Mouse (Mus musculus) kidney, postnatal 0 days (tissue): Measurements from ENCODE around the gene 1700012B07Rik. TPM values are rescaled to one million over a fixed set of nuclear protein-coding genes. Genes with fewer than 3 reads are reported as not detected.

Source experiments
- ATAC-seq: fragments of 200-750 bp; cut with Nextera tagmentation; replicated peaks from 2 replicates; pipeline ENCODE4 v1.8.0; 2017; ENCODE audit warnings: low read depth, moderate number of reproducible peaks, moderate TSS enrichment, moderate library complexity; ENCODE audit not compliant: low FRiP score
- DNase-seq: peaks from one replicate; pipeline ENCODE4 v3.0.0-alpha.2; 2016; ENCODE audit warnings: low spot score
- H3K27ac ChIP-seq: fragments of 300-500 bp; sonication (generic); 2 replicates; pipeline ENCODE4 v1.5.1; 2014; ENCODE audit warnings: mild to moderate bottlenecking
- H3K27me3 ChIP-seq: fragments of 300-500 bp; sonication (generic); 2 replicates; pipeline ENCODE4 v1.6.1; 2014; ENCODE audit warnings: low read length, mixed read lengths; ENCODE audit not compliant: insufficient read depth
- H3K36me3 ChIP-seq: fragments of 300-500 bp; sonication (generic); 2 replicates; pipeline ENCODE4 v1.6.1; 2014; ENCODE audit warnings: low read length, mixed read lengths; ENCODE audit not compliant: insufficient read depth
- H3K4me1 ChIP-seq: fragments of 300-500 bp; sonication (generic); replicated peaks from 2 replicates; pipeline ENCODE4 v1.6.1; 2014; ENCODE audit warnings: antibody characterized with exemption, low read length, mixed read lengths; ENCODE audit not compliant: insufficient read depth
- H3K4me2 ChIP-seq: fragments of 300-500 bp; sonication (generic); 2 replicates; pipeline ENCODE4 v1.6.1; 2014; ENCODE audit warnings: mild to moderate bottlenecking, low read length, moderate library complexity, mixed read lengths
- H3K4me3 ChIP-seq: fragments of 300-500 bp; sonication (generic); replicated peaks from 2 replicates; pipeline ENCODE4 v1.5.1; 2014; ENCODE audit warnings: low read depth, low read length
- H3K9ac ChIP-seq: fragments of 300-500 bp; sonication (generic); 2 replicates; pipeline ENCODE4 v1.6.1; 2014; ENCODE audit warnings: low read depth, low read length
- H3K9me3 ChIP-seq: fragments of 300-500 bp; sonication (generic); replicated peaks from 2 replicates; pipeline ENCODE4 v1.6.1; 2016; ENCODE audit warnings: low read length, inconsistent platforms, mixed read lengths
- CTCF ChIP-seq: IDR thresholded peaks from 2 replicates; pipeline ENCODE4 v1.5.1; 2016; ENCODE audit warnings: antibody characterized with exemption, low read depth, mild to moderate bottlenecking, moderate library complexity
- WGBS: fragments of 180-500 bp; shearing (Covaris S2); extraction: QIAGEN DNeasy Blood & Tissue Kit; methylation state at CpG from one replicate; pipeline ENCODE4 v1.1.7; 2014; 5-methylcytosine and 5-hydroxymethylcytosine counted together
- polyA plus RNA-seq: library from polyadenylated mRNA; unstranded; fragments of >200 nt; fragmentation: Nextera tagmentation; extraction: Ambion mirVana; gene quantifications from 2 replicates; pipeline ENCODE4 v1.2.1, GENCODE M21; 2015

Gene 1700012B07Rik
- polyA plus RNA-seq, 1 experiment from 2014 or later = not detected

- ATAC-seq (no peak), DNase-seq (peak; percentile 81)
- Histone ChIP-seq H3K27ac (no peak overlapping the region), H3K4me3 (no peak overlapping the region), H3K4me1 (no peaks in the 10 kb centered on the region), H3K4me2 (peak overlapping the region; percentile 19; the same call in 1 of the 2 replicates), H3K9me3 (no peaks in the 10 kb centered on the region), H3K9ac (no peak overlapping the region), H3K27me3 (no peaks in the 10 kb centered on the region), H3K36me3 (no peaks in the 10 kb centered on the region)
- TF ChIP-seq CTCF = peak; percentile 64
- 48% methylated on average over 9 of the region's 9 CpGs for WGBS
Measured at GRCm38 (mm10) chr11:109873161-109873775, 45.4 kb upstream of the 1700012B07Rik start.

DNA sequence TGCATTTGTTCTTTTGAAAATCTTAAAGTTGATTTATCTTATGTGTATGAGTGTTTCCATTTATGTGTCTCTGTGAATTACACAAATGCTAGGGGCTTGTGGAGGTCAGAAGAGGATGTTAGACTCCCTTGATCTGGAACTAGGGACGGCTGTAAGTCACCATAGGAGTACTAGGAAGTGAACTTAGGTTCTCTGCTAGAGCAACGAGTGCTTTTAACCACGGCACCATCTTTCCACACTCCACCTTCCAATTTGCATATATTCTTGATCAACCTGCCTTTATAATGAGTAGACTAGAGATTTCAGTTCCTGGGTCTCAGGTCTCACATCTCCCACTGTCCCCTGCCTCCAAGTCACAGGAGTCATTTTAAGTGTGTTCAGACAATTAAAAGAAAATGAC lies 44.8 kb upstream of the 1700012B07Rik start:
- Histone ChIP-seq H3K9me3 (no peaks in the 10 kb centered on the region), H3K4me3 (no peak overlapping the region), H3K4me2 (no peak overlapping the region), H3K4me1 (no peaks in the 10 kb centered on the region), H3K27me3 (no peaks in the 10 kb centered on the region), H3K9ac (no peak overlapping the region), H3K36me3 (no peaks in the 10 kb centered on the region), H3K27ac (no peak overlapping the region)
- WGBS = 62% methylated on average over 3 of the region's 3 CpGs
- ATAC-seq (no peak), DNase-seq (no peak)
- TF ChIP-seq CTCF = no peak

DNA sequence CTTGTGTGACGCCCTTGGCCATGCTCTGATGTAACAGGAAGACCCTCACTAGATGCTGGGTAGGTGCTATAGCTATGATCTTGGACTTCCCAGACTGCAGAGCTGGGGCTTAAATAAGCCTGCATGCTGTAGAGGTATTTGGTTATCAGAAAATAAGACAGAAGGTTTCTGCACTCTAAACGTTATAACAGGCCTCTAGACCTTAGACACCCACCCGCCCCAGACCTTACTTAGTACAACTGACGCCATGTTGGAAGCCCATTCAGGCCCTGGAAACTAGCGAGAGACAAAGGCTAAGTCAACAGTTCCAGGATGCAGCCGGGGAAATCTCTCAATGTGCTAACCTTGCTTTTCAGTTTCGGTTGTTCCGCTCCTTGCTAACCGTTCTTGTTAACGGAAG lies 44.2 kb upstream of the 1700012B07Rik start:
- Histone ChIP-seq H3K4me3 (no peak overlapping the region), H3K4me1 (no peaks in the 10 kb centered on the region), H3K27ac (no peak overlapping the region), H3K27me3 (no peaks in the 10 kb centered on the region), H3K4me2 (no peak overlapping the region), H3K9ac (no peak overlapping the region), H3K9me3 (no peaks in the 10 kb centered on the region), H3K36me3 (no peaks in the 10 kb centered on the region)
- WGBS = 80% methylated on average over 10 of the region's 10 CpGs
- ATAC-seq = no peak
- no peak for TF ChIP-seq CTCF
- no peak for DNase-seq

- WGBS = 80% methylated on average over 5 of the region's 5 CpGs
- no peak for ATAC-seq
Measured at GRCm38 (mm10) chr11:109867861-109868260, 40.0 kb upstream of the 1700012B07Rik start.

DNA sequence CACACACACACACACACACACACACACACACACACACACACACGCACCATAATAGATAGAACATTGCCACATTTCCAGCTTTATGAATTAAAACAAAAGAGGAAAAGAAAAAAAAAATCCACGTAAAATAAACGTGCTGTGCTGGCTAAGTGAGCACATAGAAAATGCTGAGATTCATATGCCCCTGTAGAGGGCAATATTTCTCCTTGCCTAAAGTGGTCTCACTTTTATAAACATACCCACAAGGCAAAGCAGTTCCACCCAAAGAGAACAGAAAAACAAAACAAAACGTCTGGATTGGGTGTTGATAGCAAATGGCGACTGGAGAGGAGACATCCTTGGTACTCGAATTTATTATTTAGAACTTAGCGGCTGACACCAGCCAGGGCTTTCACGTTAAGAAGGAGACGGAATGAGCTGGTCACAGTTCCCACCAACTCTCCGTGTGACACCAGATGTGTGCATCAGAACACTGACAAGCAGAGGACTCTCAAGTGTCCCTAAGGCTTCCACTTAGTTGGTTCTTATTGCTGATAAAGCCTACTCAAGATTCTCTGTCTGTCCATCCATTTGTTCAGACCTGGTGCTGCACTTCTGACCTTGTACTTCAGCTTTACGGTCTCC lies 38.8 kb upstream of the 1700012B07Rik start:
- Histone ChIP-seq H3K36me3 (no peaks in the 10 kb centered on the region), H3K27me3 (no peaks in the 10 kb centered on the region), H3K4me1 (no peaks in the 10 kb centered on the region), H3K27ac (no peak overlapping the region), H3K9me3 (no peaks in the 10 kb centered on the region), H3K4me3 (no peak overlapping the region), H3K4me2 (no peak overlapping the region), H3K9ac (no peak overlapping the region)
- ATAC-seq (no peak), DNase-seq (no peak)
- TF ChIP-seq CTCF = peak; percentile 22; the same call in 1 of the 2 replicates
- 71% methylated on average over 11 of the region's 11 CpGs for WGBS

More at GRCm38 (mm10) chr11:109867861-109868260, 40.0 kb upstream of the 1700012B07Rik start:
- Histone ChIP-seq H3K9ac (no peak overlapping the region), H3K36me3 (no peaks in the 10 kb centered on the region), H3K4me1 (no peaks in the 10 kb centered on the region), H3K4me2 (no peak overlapping the region), H3K4me3 (no peak overlapping the region), H3K27ac (no peak overlapping the region), H3K9me3 (no peaks in the 10 kb centered on the region), H3K27me3 (no peaks in the 10 kb centered on the region)
- no peak for TF ChIP-seq CTCF
- no peak for DNase-seq

GRCm38 (mm10) chr11:109865526-109865925 lies 37.7 kb upstream of the 1700012B07Rik start:
- H3K4me2 ChIP-seq = no peak overlapping the region
- H3K27me3 ChIP-seq = no peaks in the 10 kb centered on the region
- WGBS = 61% methylated on average over 8 of the region's 8 CpGs
- no peak overlapping the region for H3K9ac ChIP-seq
- no peak for DNase-seq
- H3K36me3 ChIP-seq = no peaks in the 10 kb centered on the region
- H3K27ac ChIP-seq = no peak overlapping the region
- TF ChIP-seq CTCF = no peak
- no peak for ATAC-seq
- H3K4me1 ChIP-seq = no peaks in the 10 kb centered on the region
- H3K9me3 ChIP-seq = no peaks in the 10 kb centered on the region
- H3K4me3 ChIP-seq = no peak overlapping the region
